Mouse (Mus musculus) stomach, embryonic 15.5 days (tissue): ENCODE data around the gene Stxbp4. TPM values are rescaled to one million over a fixed set of nuclear protein-coding genes. Genes with fewer than 3 reads are reported as not detected.
A peak's percentile ranks its signal among the peaks of the same experiment; 100 is the strongest.

ENCODE experiments used
- ATAC-seq: fragments of 200-750 bp; cut with Nextera tagmentation; 2 replicates; pipeline ENCODE4 v1.8.0; 2017; ENCODE audit warnings: low read depth, moderate number of reproducible peaks, moderate TSS enrichment; ENCODE audit not compliant: insufficient read depth, low FRiP score
- H3K27ac ChIP-seq: fragments of 300-500 bp; sonication (generic); 2 replicates; pipeline ENCODE4 v1.5.1; 2015; ENCODE audit warnings: mild to moderate bottlenecking, inconsistent platforms
- H3K27me3 ChIP-seq: fragments of 300-500 bp; sonication (generic); replicated peaks from 2 replicates; pipeline ENCODE4 v1.6.1; 2015; ENCODE audit warnings: inconsistent platforms
- H3K36me3 ChIP-seq: fragments of 300-500 bp; sonication (generic); 2 replicates; pipeline ENCODE4 v1.6.1; 2015; ENCODE audit warnings: inconsistent platforms
- H3K4me1 ChIP-seq: fragments of 300-500 bp; sonication (generic); 2 replicates; pipeline ENCODE4 v1.6.1; 2015; ENCODE audit warnings: inconsistent platforms
- H3K4me2 ChIP-seq: fragments of 300-500 bp; sonication (generic); 2 replicates; pipeline ENCODE4 v1.6.1; 2015; ENCODE audit warnings: mild to moderate bottlenecking, inconsistent platforms
- H3K4me3 ChIP-seq: fragments of 300-500 bp; sonication (generic); replicated peaks from 2 replicates; pipeline ENCODE4 v1.5.1; 2015; ENCODE audit warnings: inconsistent platforms
- H3K9ac ChIP-seq: fragments of 300-500 bp; sonication (generic); 2 replicates; pipeline ENCODE4 v1.6.1; 2015; ENCODE audit warnings: inconsistent platforms
- H3K9me3 ChIP-seq: fragments of 300-500 bp; sonication (generic); 2 replicates; pipeline ENCODE4 v1.6.1; 2016; ENCODE audit warnings: inconsistent platforms
- WGBS: fragments of 180-500 bp; shearing (Covaris S2); methylation state at CpG from one replicate; pipeline ENCODE4 v1.1.7; 2015; 5-methylcytosine and 5-hydroxymethylcytosine counted together
- polyA plus RNA-seq: library from polyadenylated mRNA; unstranded; fragments of >200 nt; fragmentation: Nextera tagmentation; extraction: Ambion mirVana; gene quantifications from 2 replicates; pipeline ENCODE4 v1.2.1, GENCODE M21; 2015

Gene Stxbp4
- polyA plus RNA-seq, 1 experiment from 2014 or later = 15.4 TPM

DNA sequence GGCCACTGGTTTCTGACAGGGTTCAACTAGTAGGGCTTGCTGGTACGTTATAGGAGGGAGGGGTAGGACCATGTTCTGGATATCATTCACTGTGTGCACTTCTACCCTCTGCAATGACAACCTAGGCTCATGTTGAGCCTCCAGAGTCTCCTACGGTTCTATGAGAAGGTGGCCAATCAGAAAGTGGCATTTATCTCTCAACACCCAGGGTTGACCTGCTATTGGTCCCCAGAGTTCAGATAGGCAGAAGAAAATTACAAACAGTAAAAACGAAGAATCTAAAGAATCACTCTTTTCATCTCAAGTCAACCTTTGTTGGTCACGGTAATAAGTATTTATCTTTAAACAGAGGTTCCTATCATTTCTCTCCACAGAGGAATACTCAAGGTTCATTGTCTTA is 29.0 kb upstream of the Stxbp4 start:
- Histone ChIP-seq H3K4me1 (peaks cover 32% of the 10 kb centered on the region), H3K9me3 (no peaks in the 10 kb centered on the region), H3K27ac (peak overlapping the region; percentile 82; the same call in 1 of the 2 replicates), H3K4me2 (no peak overlapping the region), H3K4me3 (no peak overlapping the region), H3K27me3 (no peaks in the 10 kb centered on the region), H3K9ac (no peak overlapping the region), H3K36me3 (0 out of 2 replicates have a peak, but pooled peaks cover 4% of the 10 kb centered on the region)
- peak; percentile 59; the same call in 1 of the 2 replicates for ATAC-seq
- 75% methylated on average over 4 of the region's 4 CpGs for WGBS

DNA sequence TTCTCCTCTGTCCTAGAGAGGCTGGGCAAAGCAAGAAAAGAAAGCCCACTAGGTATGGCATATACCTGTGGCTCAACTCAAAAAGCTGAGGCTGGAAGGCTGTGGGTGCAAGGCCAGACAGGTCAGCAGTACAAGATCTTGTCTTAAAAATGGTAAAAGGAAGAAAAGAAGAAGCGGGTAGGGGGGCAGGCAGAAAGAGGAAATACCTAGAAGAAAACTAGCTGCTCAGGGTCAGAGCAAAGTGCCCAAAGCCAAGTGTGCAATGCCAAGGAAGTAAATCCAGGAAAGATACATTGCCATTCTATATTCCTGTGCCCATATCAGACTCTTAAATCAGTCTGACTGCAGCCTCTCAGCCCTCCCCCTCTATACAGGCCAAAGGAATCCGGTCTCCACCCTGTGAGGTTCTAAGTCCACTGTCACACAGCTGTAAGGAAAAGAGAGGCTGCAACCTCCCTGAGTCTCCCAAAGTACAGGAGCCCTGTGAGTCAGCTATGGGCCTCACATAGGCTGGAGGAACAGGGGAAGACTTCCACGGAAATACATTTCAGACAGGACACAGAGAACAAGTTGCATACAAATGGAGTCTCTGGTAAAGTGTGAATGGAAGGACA is 28.4 kb upstream of the Stxbp4 start:
- peaks cover 32% of the 10 kb centered on the region for H3K4me1 ChIP-seq
- WGBS = 41% methylated on average over 3 of the region's 3 CpGs
- H3K9me3 ChIP-seq = no peaks in the 10 kb centered on the region
- H3K36me3 ChIP-seq = peaks cover 10% of the 10 kb centered on the region; the same call in 1 of the 2 replicates
- H3K4me3 ChIP-seq = no peak overlapping the region
- no peaks in the 10 kb centered on the region for H3K27me3 ChIP-seq
- H3K27ac ChIP-seq = peak overlapping the region; percentile 82
- no peak overlapping the region for H3K9ac ChIP-seq
- peak; percentile 42 for ATAC-seq
- H3K4me2 ChIP-seq = no peak overlapping the region

DNA sequence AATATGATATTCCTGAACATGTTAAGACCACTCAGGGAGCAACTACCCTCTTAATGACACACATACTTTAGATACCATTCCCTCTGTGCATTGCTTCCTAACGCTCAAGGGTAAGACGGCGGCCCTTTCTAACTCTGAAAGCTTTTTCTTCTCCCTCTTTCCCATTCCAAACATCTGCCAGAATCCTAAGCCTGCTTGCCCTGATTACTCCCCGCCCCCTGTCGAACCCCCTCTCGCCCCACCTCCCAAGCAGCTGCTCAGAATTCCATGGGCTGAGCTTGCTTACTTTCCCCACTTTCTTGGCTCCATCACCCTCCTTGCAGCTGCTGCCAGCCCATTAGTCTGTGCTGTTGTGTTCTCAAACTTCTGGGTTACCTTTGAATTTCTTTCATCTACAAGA is 27.3 kb upstream of the Stxbp4 start:
- Histone ChIP-seq H3K27me3 (no peaks in the 10 kb centered on the region), H3K4me3 (no peak overlapping the region), H3K27ac (peak overlapping the region; percentile 82), H3K4me1 (peaks cover 32% of the 10 kb centered on the region), H3K4me2 (peak overlapping the region; percentile 29; the same call in 1 of the 2 replicates), H3K9ac (no peak overlapping the region), H3K36me3 (peaks cover 7% of the 10 kb centered on the region; the same call in 1 of the 2 replicates), H3K9me3 (no peaks in the 10 kb centered on the region)
- ATAC-seq = no peak
- 17% methylated on average over 6 of the region's 6 CpGs for WGBS

DNA sequence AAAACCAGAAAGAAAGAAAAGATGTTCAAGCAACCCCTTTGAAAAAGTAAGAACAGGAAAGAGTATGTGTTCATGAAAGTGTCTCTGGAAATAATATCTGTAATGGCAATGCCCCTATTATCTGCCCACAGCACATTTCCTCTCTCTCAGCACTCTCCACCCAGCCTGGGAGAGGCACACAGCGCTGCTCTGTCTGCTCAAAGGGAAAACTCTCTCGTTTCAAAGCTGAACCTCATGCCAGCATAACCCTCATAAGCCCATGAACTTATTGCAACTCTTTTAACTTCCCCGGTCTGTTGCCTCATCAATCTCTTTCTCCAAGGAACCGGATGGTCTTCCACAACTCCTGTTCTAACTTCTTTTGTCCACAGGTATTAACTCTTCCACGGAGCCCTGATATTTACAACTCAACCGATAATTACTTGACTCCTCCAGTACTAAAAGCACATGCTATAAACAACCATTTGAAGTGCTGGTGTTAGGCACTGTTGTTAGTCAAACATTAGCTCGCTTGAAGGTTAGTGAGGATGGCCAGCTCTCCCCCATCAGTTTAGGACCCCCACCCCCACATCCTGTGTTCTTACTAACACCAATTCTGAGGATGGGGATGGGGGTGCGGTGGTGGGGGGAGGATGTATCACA is 26.6 kb upstream of the Stxbp4 start:
- ATAC-seq = peak; percentile 85
- H3K9ac ChIP-seq = no peak overlapping the region
- peaks cover 7% of the 10 kb centered on the region; the same call in 1 of the 2 replicates for H3K36me3 ChIP-seq
- peaks cover 32% of the 10 kb centered on the region for H3K4me1 ChIP-seq
- H3K27ac ChIP-seq = peak overlapping the region; percentile 82
- H3K9me3 ChIP-seq = no peaks in the 10 kb centered on the region
- no peak overlapping the region for H3K4me3 ChIP-seq
- H3K27me3 ChIP-seq = no peaks in the 10 kb centered on the region
- H3K4me2 ChIP-seq = peak overlapping the region; percentile 29; the same call in 1 of the 2 replicates
- WGBS = 7% methylated on average over 8 of the region's 8 CpGs

DNA sequence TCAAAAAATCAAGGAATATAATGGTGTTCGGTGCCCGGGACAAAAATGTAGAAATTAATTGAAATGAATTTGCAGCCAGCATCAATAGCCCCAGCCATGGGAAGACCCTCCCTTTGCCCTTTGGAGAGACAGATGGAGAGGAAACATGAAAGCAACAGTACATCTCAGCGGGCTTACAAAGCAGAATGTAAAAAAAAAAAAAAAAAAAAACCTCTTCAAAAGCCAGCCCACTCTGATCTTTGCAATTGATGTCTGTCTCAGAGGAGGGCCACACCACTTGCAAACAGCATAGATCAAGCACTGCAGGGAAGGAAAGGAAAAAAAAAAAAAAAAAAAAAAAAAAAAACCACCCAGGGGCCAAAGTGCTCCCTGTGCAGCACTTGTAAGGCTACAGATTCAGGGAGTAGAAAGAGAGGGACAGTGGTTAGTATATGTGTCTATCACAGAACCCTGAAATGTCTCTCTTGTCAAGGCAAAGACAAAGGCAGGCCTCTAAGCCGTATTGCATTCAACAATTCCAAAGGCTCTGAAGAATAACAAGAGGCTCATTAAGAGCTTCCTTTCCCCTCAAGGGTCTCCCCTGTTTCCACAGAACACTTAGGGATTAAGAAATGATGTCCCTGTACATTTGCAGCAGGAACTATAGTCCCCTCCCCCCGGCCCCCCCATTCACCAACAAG is 25.9 kb upstream of the Stxbp4 start:
- ATAC-seq = no peak
- Histone ChIP-seq H3K4me1 (peaks cover 32% of the 10 kb centered on the region), H3K9ac (no peak overlapping the region), H3K27me3 (no peaks in the 10 kb centered on the region), H3K4me2 (no peak overlapping the region), H3K4me3 (no peak overlapping the region), H3K9me3 (no peaks in the 10 kb centered on the region), H3K36me3 (peaks cover 7% of the 10 kb centered on the region; the same call in 1 of the 2 replicates), H3K27ac (peak overlapping the region; percentile 82)
- 44% methylated on average over 5 of the region's 5 CpGs for WGBS

DNA sequence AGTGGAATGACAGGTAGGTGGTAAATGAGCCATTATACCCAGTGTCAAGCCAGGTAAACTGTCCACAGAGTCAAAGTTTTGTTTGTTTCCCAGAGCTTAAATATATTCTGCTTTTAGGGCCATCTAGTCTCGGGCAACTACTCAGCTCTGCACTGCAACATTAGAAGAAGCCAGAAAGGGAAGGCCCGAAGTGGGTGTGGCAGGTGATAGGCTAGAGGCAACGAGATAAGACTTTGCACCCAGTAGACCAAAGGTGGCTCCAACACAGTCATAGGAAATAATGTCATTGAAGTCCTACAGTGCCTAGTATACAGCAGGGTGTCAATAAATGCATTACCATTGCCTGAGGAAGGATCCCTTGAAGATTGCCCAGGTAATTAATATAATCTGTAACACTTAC is 25.2 kb upstream of the Stxbp4 start:
- Histone ChIP-seq H3K4me1 (peaks cover 32% of the 10 kb centered on the region), H3K9ac (no peak overlapping the region), H3K27me3 (no peaks in the 10 kb centered on the region), H3K27ac (no peak overlapping the region), H3K4me2 (no peak overlapping the region), H3K9me3 (no peaks in the 10 kb centered on the region), H3K4me3 (no peak overlapping the region), H3K36me3 (peaks cover 7% of the 10 kb centered on the region; the same call in 1 of the 2 replicates)
- 45% methylated on average over 3 of the region's 3 CpGs for WGBS
- ATAC-seq = peak; percentile 72; the same call in 1 of the 2 replicates

DNA sequence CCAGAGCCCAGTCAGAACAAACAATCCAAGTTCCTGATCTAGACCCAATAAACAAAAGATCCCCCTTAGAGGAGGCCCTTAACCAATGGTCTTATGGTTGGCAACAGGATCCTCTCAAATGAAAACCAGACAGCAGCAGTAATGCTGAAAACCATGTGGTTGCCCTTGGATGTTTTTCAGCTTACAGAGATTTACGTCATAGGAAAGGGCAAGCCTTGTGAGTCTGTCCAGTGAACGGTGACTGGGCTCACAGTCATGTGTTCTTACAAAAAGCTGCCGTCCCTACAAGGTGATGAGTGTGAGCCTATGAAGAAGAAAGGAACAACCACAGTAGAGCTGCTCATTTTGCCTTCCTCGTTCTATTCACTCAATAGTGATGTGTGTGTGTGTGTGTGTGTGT is 22.8 kb upstream of the Stxbp4 start:
- no peak overlapping the region for H3K4me3 ChIP-seq
- H3K27me3 ChIP-seq = no peaks in the 10 kb centered on the region
- WGBS = 82% methylated on average over 4 of the region's 4 CpGs
- peaks cover 16% of the 10 kb centered on the region for H3K36me3 ChIP-seq
- H3K9me3 ChIP-seq = no peaks in the 10 kb centered on the region
- H3K9ac ChIP-seq = no peak overlapping the region
- H3K4me1 ChIP-seq = peaks cover 21% of the 10 kb centered on the region
- H3K27ac ChIP-seq = no peak overlapping the region
- no peak for ATAC-seq
- no peak overlapping the region for H3K4me2 ChIP-seq

DNA sequence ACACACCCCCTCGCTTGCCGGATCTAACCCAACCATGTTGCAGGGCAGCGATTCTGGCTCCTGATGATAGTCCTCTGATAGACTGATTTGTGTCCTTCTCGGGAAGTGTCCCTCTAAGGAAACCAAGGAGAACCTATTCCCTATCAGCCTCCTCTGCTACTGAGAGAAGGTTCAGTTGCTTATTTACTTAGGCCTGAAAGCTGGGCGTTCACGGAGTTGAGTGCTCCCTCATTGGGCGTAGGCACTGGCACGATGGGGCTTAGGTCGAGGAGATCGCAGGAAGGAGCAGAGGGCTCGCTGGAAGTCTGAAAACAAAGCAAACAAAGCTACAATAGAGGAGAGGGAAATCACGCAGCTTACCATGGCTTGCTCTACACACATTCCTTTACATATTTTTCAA is 19.6 kb upstream of the Stxbp4 start:
- 83% methylated on average over 12 of the region's 12 CpGs for WGBS
- H3K27me3 ChIP-seq = no peaks in the 10 kb centered on the region
- H3K27ac ChIP-seq = no peak overlapping the region
- H3K4me2 ChIP-seq = no peak overlapping the region
- H3K36me3 ChIP-seq = peaks cover 20% of the 10 kb centered on the region
- H3K4me1 ChIP-seq = no peaks in the 10 kb centered on the region
- H3K9me3 ChIP-seq = no peaks in the 10 kb centered on the region
- H3K9ac ChIP-seq = no peak overlapping the region
- no peak overlapping the region for H3K4me3 ChIP-seq
- no peak for ATAC-seq

DNA sequence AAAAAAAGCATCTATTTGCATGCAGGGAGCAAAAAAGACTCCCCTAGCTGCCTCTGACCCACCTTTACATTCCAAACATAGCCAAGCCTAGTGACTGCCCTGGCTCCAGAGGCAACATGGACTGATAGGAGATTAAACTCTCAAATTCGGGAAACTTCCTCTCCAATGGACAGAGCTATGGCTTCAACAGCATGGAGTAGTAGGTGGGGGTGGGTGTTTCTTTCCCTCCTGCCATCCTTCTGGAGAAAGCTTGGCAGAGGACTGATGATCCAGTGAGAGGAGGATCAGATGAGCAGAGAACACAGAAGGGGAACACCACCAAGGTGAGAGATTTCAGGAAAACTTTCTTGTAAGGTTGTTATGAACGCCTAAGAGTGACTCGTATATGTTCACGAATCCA is 14.7 kb upstream of the Stxbp4 start:
- H3K9ac ChIP-seq = no peak overlapping the region
- WGBS = 82% methylated on average over 4 of the region's 4 CpGs

DNA sequence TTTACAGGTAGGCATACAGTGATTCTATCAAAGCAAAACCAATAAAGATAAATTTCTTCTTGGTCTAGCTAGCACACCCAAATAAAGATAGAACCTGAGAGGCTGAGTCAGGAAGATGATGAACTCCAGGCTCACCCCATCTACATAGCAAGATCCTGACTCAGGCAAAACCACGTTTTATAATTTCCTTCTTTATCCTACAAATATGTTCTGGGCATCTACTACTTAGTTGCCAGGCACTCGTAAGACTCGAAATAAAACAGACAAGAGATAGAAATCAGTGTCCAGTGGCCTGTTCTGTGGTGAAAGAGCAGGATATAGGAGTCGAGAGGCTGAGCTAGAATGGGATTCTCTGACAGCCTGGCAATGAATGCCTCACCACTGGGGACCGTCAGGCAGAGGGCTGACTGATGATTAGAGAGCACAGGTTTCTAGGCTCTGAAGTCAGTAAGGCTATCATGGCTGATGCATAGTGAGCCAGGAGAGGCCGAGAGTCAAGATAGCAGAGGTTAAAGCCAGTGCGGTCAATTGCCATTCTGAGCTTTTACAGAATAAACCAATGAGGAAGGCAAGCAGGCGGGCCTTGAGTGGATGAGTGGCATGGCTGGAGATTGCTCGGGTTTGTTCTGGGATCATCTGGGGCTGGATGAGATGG is 12.5 kb upstream of the Stxbp4 start:
- WGBS = 79% methylated on average over 9 of the region's 9 CpGs
- Histone ChIP-seq H3K9me3 (no peaks in the 10 kb centered on the region), H3K27ac (no peak overlapping the region), H3K4me3 (no peak overlapping the region), H3K4me1 (no peaks in the 10 kb centered on the region), H3K36me3 (peaks cover 28% of the 10 kb centered on the region), H3K27me3 (no peaks in the 10 kb centered on the region), H3K4me2 (no peak overlapping the region), H3K9ac (no peak overlapping the region)
- ATAC-seq = no peak

More for the DNA sequence above, 14.7 kb upstream of the Stxbp4 start:
- Histone ChIP-seq H3K27me3 (no peaks in the 10 kb centered on the region), H3K4me2 (no peak overlapping the region), H3K36me3 (peaks cover 30% of the 10 kb centered on the region), H3K27ac (no peak overlapping the region), H3K4me3 (no peak overlapping the region), H3K4me1 (no peaks in the 10 kb centered on the region), H3K9me3 (no peaks in the 10 kb centered on the region)
- no peak for ATAC-seq

DNA sequence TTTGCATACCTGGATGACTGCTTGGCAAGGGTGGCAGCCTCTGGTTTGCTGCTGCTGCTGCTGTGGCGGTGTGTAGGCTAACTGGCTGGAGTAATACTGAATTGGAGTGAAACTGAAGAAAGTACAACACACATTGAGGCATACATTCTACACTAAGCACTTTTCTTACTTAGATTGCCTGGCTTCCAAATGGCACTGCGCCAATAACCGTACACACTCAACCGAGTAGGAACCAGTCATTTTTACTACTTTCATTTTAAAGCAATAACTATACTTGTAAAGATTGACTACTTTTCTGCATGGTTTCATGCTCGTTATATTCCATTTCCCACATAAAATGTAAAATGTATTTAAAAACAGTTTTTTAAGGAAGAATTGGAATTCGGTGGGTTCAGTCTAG is 11.9 kb upstream of the Stxbp4 start:
- 86% methylated on average over 6 of the region's 6 CpGs for WGBS

More for the DNA sequence above, 11.9 kb upstream of the Stxbp4 start:
- H3K36me3 ChIP-seq = peaks cover 33% of the 10 kb centered on the region
- H3K9ac ChIP-seq = no peak overlapping the region
- no peak for ATAC-seq
- no peaks in the 10 kb centered on the region for H3K4me1 ChIP-seq
- no peaks in the 10 kb centered on the region for H3K27me3 ChIP-seq
- H3K4me2 ChIP-seq = no peak overlapping the region
- no peak overlapping the region for H3K4me3 ChIP-seq
- no peak overlapping the region for H3K27ac ChIP-seq
- H3K9me3 ChIP-seq = no peaks in the 10 kb centered on the region
